In the genomic region with DNA sequence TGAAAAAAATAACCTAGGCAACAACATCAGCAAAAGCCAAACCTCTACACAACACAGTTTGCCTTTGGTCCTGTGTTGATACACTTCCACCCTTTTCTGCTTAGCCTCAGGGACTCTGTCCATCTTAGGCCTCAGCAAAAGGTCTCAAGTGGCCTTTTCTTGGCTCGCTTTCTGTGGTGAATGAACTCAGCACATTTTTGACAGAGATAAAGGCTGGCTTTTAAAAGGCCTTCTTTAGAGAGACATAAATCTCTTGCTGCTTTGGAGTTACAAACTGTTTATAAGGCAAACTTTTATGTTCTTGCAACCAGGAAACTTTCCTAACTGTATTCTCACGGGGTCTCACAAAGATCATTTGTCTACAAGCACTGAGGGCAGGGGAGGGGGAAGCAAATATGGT, we compare ENCODE assay signal across 13 mouse cellular contexts.
DNase-seq lines count a peak whose midpoint lies in the region; ATAC-seq and TF ChIP-seq lines count a peak whose summit lies in the region.
"Had no signal": no experiment of that assay in that cellular context is flagged by ENCODE, and none has a peak within 500 bp of the region (broad histone marks: within the 10 kb centered on the region; RNA-seq: fewer than 3 reads in every experiment).

No protein-coding gene starts in this region.

- no peak for ATAC-seq in stomach, postnatal 0 days (ENCODE audit: low FRiP score, low TSS enrichment)

- H3K4me3 ChIP-seq in heart, embryonic 10.5 days: no peak overlapping the region
- H3K4me3 ChIP-seq in stomach, postnatal 0 days (ENCODE audit: low read depth, low read length): no peak overlapping the region
- H3K4me3 ChIP-seq: hindbrain, embryonic 13.5 days; liver, embryonic 15.5 days had no signal

- TF ChIP-seq EP300 in stomach, postnatal 0 days (optimal IDR thresholded peaks at IDR 0.05): no peak

- H3K4me1 ChIP-seq in heart, embryonic 10.5 days: no peaks in the 10 kb centered on the region
- H3K4me1 ChIP-seq in stomach, postnatal 0 days (replicated peaks; ENCODE audit: control insufficient read depth, insufficient read depth): no peaks in the 10 kb centered on the region
- H3K4me1 ChIP-seq: hindbrain, embryonic 13.5 days; liver, embryonic 15.5 days had no signal

- H3K4me2 ChIP-seq in stomach, postnatal 0 days (replicated peaks; ENCODE audit: low read depth): no peak overlapping the region
- H3K4me2 ChIP-seq: hindbrain, embryonic 13.5 days; liver, embryonic 15.5 days; midbrain, embryonic 11.5 days had no signal

- no peak overlapping the region for H3K27ac ChIP-seq in heart, embryonic 10.5 days
- no peak overlapping the region for H3K27ac ChIP-seq in stomach, postnatal 0 days (replicated peaks)
- H3K27ac ChIP-seq: hindbrain, embryonic 13.5 days; liver, embryonic 15.5 days had no signal

- TF ChIP-seq CTCF in stomach, postnatal 0 days (IDR thresholded peaks at IDR 0.05; ENCODE audit: low read depth): no peak

- no peaks in the 10 kb centered on the region for H3K36me3 ChIP-seq in heart, embryonic 10.5 days
- H3K36me3 ChIP-seq in stomach, postnatal 0 days (ENCODE audit: control insufficient read depth, insufficient read depth, low read length): no peaks in the 10 kb centered on the region
- H3K36me3 ChIP-seq: hindbrain, embryonic 13.5 days; liver, embryonic 15.5 days had no signal

- no peaks in the 10 kb centered on the region for H3K9me3 ChIP-seq in heart, embryonic 10.5 days
- no peaks in the 10 kb centered on the region for H3K9me3 ChIP-seq in stomach, postnatal 0 days (ENCODE audit: control insufficient read depth, low read length)
- H3K9me3 ChIP-seq: hindbrain, embryonic 13.5 days; liver, embryonic 15.5 days had no signal

- H3K9ac ChIP-seq in stomach, postnatal 0 days (ENCODE audit: low read length): no peak overlapping the region
- H3K9ac ChIP-seq: hindbrain, embryonic 13.5 days; liver, embryonic 15.5 days had no signal

- peak; percentile 97 for DNase-seq in heart, adult 11 months
- DNase-seq in heart, embryonic 10.5 days (ENCODE audit: low spot score): no peak
- peak; percentile 10 for DNase-seq in ovary, adult 18-20 months (ENCODE audit: low spot score)
- DNase-seq in ovary, postnatal 14 days (ENCODE audit: low spot score): no peak
- peak; percentile 63 for DNase-seq in heart, postnatal 10 days
- no peak for DNase-seq in B cell, adult 2 months
- DNase-seq in stomach, postnatal 0 days (ENCODE audit: low spot score): no peak
- DNase-seq in cerebellum, adult 9-11 months: no peak
- DNase-seq: cerebellum, adult 18-20 months; spleen, adult 18-20 months had no signal

- intact Hi-C loops in heart, postnatal 10 days (cut with DNase I): no loop called here

- 75% methylated on average over 2 of the region's 2 CpGs for WGBS in heart, embryonic 10.5 days
- WGBS in stomach, postnatal 0 days: 60% methylated on average over 2 of the region's 2 CpGs

- no peaks in the 10 kb centered on the region for H3K27me3 ChIP-seq in heart, embryonic 10.5 days (ENCODE audit: insufficient read depth, poor library complexity, severe bottlenecking)
- no peaks in the 10 kb centered on the region for H3K27me3 ChIP-seq in stomach, postnatal 0 days (ENCODE audit: control insufficient read depth, insufficient read depth, low read length)
- H3K27me3 ChIP-seq: hindbrain, embryonic 13.5 days; liver, embryonic 15.5 days had no signal

Comparison
In these comparisons a context has a peak if more than half of its experiments do, and no peak if none do; other contexts are left out.
1. DNase-seq: peak in heart, adult 11 months (single experiment), ovary, adult 18-20 months (single experiment) and heart, postnatal 10 days (2 of 2); none in heart, embryonic 10.5 days (single experiment), ovary, postnatal 14 days (single experiment), B cell, adult 2 months (0 of 2), stomach, postnatal 0 days (single experiment) and cerebellum, adult 9-11 months (single experiment).